Mouse (Mus musculus) stomach, postnatal 0 days (tissue): Measurements from ENCODE around the gene Dnaaf5. TPM values are rescaled to one million over a fixed set of nuclear protein-coding genes. Genes with fewer than 3 reads are reported as not detected.

Source experiments
- ATAC-seq: fragments of 200-750 bp; cut with Nextera tagmentation; 2 replicates; pipeline ENCODE4 v1.8.0; 2017; ENCODE audit not compliant: low FRiP score, low TSS enrichment
- DNase-seq: peaks from one replicate; pipeline ENCODE4 v3.0.0-alpha.2; 2016; ENCODE audit warnings: low spot score
- H3K27ac ChIP-seq: fragments of 300-500 bp; sonication (generic); replicated peaks from 2 replicates; pipeline ENCODE4 v1.5.1; 2014; ENCODE audit warnings: mild to moderate bottlenecking, control low read depth
- H3K27me3 ChIP-seq: fragments of 300-500 bp; sonication (generic); 2 replicates; pipeline ENCODE4 v1.6.1; 2014; ENCODE audit warnings: low read length; ENCODE audit not compliant: control insufficient read depth, insufficient read depth
- H3K36me3 ChIP-seq: fragments of 300-500 bp; sonication (generic); 2 replicates; pipeline ENCODE4 v1.6.1; 2014; ENCODE audit warnings: low read length, mixed read lengths; ENCODE audit not compliant: control insufficient read depth, insufficient read depth
- H3K4me1 ChIP-seq: fragments of 300-500 bp; sonication (generic); replicated peaks from 2 replicates; pipeline ENCODE4 v1.6.1; 2014; ENCODE audit warnings: antibody characterized with exemption; ENCODE audit not compliant: control insufficient read depth, insufficient read depth
- H3K4me2 ChIP-seq: fragments of 300-500 bp; sonication (generic); replicated peaks from 2 replicates; pipeline ENCODE4 v1.6.1; 2014; ENCODE audit warnings: low read depth, mild to moderate bottlenecking, control low read depth, moderate library complexity
- H3K4me3 ChIP-seq: fragments of 300-500 bp; sonication (generic); 2 replicates; pipeline ENCODE4 v1.5.1; 2014; ENCODE audit warnings: low read depth, low read length, control low read depth
- H3K9ac ChIP-seq: fragments of 300-500 bp; sonication (generic); 2 replicates; pipeline ENCODE4 v1.6.1; 2014; ENCODE audit warnings: mild to moderate bottlenecking, low read length, control low read depth, mixed read lengths
- H3K9me3 ChIP-seq: fragments of 300-500 bp; sonication (generic); 2 replicates; pipeline ENCODE4 v1.6.1; 2016; ENCODE audit warnings: low read length; ENCODE audit not compliant: control insufficient read depth
- CTCF ChIP-seq: IDR thresholded peaks from 2 replicates; pipeline ENCODE4 v1.5.1; 2016; ENCODE audit warnings: antibody characterized with exemption, low read depth, mild to moderate bottlenecking, moderate library complexity
- EP300 ChIP-seq: optimal IDR thresholded peaks from 2 replicates; pipeline ENCODE3; 2016; ENCODE audit warnings: antibody characterized with exemption
- WGBS: fragments of 180-500 bp; shearing (Covaris S2); extraction: QIAGEN DNeasy Blood & Tissue Kit; methylation state at CpG from one replicate; pipeline ENCODE4 v1.1.7; 2014; 5-methylcytosine and 5-hydroxymethylcytosine counted together
- polyA plus RNA-seq: library from polyadenylated mRNA; unstranded; fragments of >200 nt; fragmentation: Nextera tagmentation; extraction: Ambion mirVana; gene quantifications from 2 replicates; pipeline ENCODE4 v1.2.1, GENCODE M21; 2015

Dnaaf5 gene
- polyA plus RNA-seq, result 1.9 and 2.3 TPM in 2 replicates

GRCm38 (mm10) chr5:139149681-139150602 lies at the start of gene Dnaaf5, which contains the start of gene Prkar1b:
Gene Dnaaf5, plus strand, starts transcription at chr5:139150223.
Gene Prkar1b, minus strand, starts transcription at chr5:139150001.
- H3K4me2 ChIP-seq, result peak within 1 kb of the TSS; percentile 98
- H3K27me3 ChIP-seq, result no peaks in the 10 kb centered on the region
- peaks cover 8% of the 10 kb centered on the region; the same call in 1 of the 2 replicates for H3K36me3 ChIP-seq
- TF ChIP-seq CTCF (no peak), EP300 (no peak)
- under 1% methylated on average over 74 of the region's 87 CpGs for WGBS
- peak within 1 kb of the TSS; percentile 73 for H3K9ac ChIP-seq
- peak within 1 kb of the TSS; percentile 89 for H3K4me3 ChIP-seq
- DNase-seq, result peak; percentile 100
- no peaks in the 10 kb centered on the region for H3K9me3 ChIP-seq
- H3K4me1 ChIP-seq, result 0 out of 2 replicates have a peak, but pooled peaks cover 2% of the 10 kb centered on the region
- peak; percentile 96 for ATAC-seq
- peak within 1 kb of the TSS; percentile 58 for H3K27ac ChIP-seq

DNA sequence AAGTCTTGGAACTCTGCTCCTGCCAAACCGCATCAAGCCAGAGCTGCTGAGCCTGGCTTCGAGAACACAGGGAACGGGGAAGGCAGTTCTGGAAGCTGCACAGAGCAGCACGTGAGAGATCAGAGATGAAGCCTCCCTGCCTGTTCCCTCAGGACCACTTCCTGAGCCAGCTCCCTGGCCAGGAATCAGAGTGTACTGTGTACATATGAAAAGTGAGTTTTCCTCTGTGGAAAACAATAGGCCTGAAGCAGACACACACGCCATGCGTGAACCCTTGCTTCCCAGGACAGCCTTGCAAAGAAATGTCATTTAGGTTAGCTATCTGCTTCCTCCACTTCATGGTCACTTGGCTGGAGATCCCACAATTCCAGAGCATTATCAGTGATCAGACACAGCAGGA lies 48.2 kb upstream of the Dnaaf5 start:
- Histone ChIP-seq H3K4me2 (no peak overlapping the region), H3K4me3 (no peak overlapping the region), H3K9me3 (0 out of 2 replicates have a peak, but pooled peaks cover 4% of the 10 kb centered on the region), H3K27me3 (no peaks in the 10 kb centered on the region), H3K36me3 (no peaks in the 10 kb centered on the region), H3K27ac (no peak overlapping the region), H3K9ac (no peak overlapping the region), H3K4me1 (no peaks in the 10 kb centered on the region)
- WGBS, result 59% methylated on average over 6 of the region's 6 CpGs
- DNase-seq (no peak), ATAC-seq (0 out of 2 replicates have a peak, but pooled peaks have one; percentile 21)
- TF ChIP-seq EP300 (no peak), CTCF (no peak)

DNA sequence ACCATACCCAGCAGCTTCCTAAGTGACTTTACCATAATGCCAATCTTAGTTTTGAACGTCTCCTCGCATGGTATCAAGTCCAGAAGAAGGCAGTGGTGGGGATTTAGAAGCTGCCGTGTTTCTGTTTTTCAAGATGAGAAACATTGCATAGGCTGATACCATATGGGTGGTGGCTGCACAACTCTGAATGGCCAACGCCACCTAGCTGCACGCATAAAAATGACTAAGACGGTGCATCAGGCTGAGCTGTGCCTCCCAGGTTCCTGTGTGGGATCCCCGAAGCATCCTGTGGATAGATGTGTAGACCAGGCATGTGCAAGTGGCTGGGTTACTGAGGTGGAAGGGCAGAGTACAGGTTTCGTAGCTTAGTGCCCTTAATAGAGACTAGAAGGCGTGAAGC lies 42.2 kb upstream of the Dnaaf5 start:
- Histone ChIP-seq H3K27ac (no peak overlapping the region), H3K4me3 (no peak overlapping the region), H3K9ac (no peak overlapping the region), H3K9me3 (no peaks in the 10 kb centered on the region), H3K4me2 (no peak overlapping the region), H3K27me3 (no peaks in the 10 kb centered on the region), H3K36me3 (no peaks in the 10 kb centered on the region), H3K4me1 (0 out of 2 replicates have a peak, but pooled peaks cover 3% of the 10 kb centered on the region)
- TF ChIP-seq EP300, result no peak
- peak; percentile 73 for TF ChIP-seq CTCF
- 67% methylated on average over 9 of the region's 9 CpGs for WGBS
- ATAC-seq, result no peak
- peak; percentile 31 for DNase-seq

GRCm38 (mm10) chr5:139110140-139110855 lies 39.7 kb upstream of the Dnaaf5 start:
- H3K27me3 ChIP-seq, result no peaks in the 10 kb centered on the region
- 87% methylated on average over 2 of the region's 2 CpGs for WGBS
- H3K36me3 ChIP-seq, result no peaks in the 10 kb centered on the region
- no peak overlapping the region for H3K4me3 ChIP-seq
- 0 out of 2 replicates have a peak, but pooled peaks cover 3% of the 10 kb centered on the region for H3K4me1 ChIP-seq
- no peak overlapping the region for H3K27ac ChIP-seq
- H3K9me3 ChIP-seq, result no peaks in the 10 kb centered on the region
- ATAC-seq, result no peak
- no peak overlapping the region for H3K9ac ChIP-seq
- DNase-seq, result no peak
- no peak overlapping the region for H3K4me2 ChIP-seq
- TF ChIP-seq EP300 (no peak), CTCF (0 out of 2 replicates have a peak, but pooled peaks have one; percentile 2)

- Histone ChIP-seq H3K27me3 (no peaks in the 10 kb centered on the region), H3K27ac (no peak overlapping the region), H3K36me3 (no peaks in the 10 kb centered on the region), H3K9me3 (no peaks in the 10 kb centered on the region), H3K4me3 (no peak overlapping the region), H3K4me1 (0 out of 2 replicates have a peak, but pooled peaks cover 3% of the 10 kb centered on the region), H3K9ac (no peak overlapping the region), H3K4me2 (no peak overlapping the region)
- no peak for ATAC-seq
- WGBS, result 64% methylated on average over 9 of the region's 9 CpGs
- TF ChIP-seq EP300, result no peak
- no peak for TF ChIP-seq CTCF
- DNase-seq, result no peak
Observed at GRCm38 (mm10) chr5:139111991-139112390, 38.0 kb upstream of the Dnaaf5 start.
